ENCODE assay signal across 13 mouse cellular contexts in the genomic region with DNA sequence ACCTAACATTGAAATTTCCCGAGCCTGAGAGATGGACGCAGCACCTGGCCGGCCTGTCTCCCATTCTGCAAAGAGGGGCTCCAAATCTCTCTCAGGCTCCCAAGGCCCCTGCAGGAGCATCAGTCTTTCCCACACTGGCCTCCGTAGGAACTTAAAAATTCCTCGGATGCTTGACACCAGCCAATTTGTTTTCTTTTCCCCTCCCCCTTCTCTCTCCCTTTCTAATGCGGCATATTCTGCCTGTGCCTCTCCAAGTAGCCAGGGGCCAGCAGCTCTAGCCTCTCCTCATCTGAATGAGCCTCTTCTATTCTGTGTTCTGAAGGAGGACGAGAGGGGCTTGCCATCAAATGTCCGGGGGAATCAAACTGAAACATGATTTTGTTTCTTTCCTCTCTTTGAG. TPM values are rescaled to one million over a fixed set of nuclear protein-coding genes. Genes with fewer than 3 reads are reported as not detected.
DNase-seq lines count a peak whose midpoint lies in the region; ATAC-seq lines count a peak whose summit lies in the region.
"Had no signal": no experiment of that assay in that cellular context is flagged by ENCODE, and none has a peak within 500 bp of the region (broad histone marks: within the 10 kb centered on the region; RNA-seq: fewer than 3 reads in every experiment).

No protein-coding gene starts in this region.

- no peak overlapping the region for H3K4me2 ChIP-seq in forebrain, embryonic 15.5 days (replicated peaks)
- no peak overlapping the region for H3K4me2 ChIP-seq in forebrain, embryonic 12.5 days
- H3K4me2 ChIP-seq in kidney, embryonic 15.5 days = no peak overlapping the region
- H3K4me2 ChIP-seq in liver, embryonic 12.5 days = peak overlapping the region; percentile 42; the same call in 1 of the 2 replicates
- H3K4me2 ChIP-seq: hindbrain, embryonic 15.5 days; stomach, embryonic 15.5 days had no signal

- no peak overlapping the region for H3K4me3 ChIP-seq in forebrain, embryonic 15.5 days
- no peak overlapping the region for H3K4me3 ChIP-seq in forebrain, embryonic 12.5 days (replicated peaks)
- no peak overlapping the region for H3K4me3 ChIP-seq in kidney, embryonic 15.5 days (replicated peaks)
- H3K4me3 ChIP-seq in liver, embryonic 12.5 days = no peak overlapping the region
- H3K4me3 ChIP-seq: hindbrain, embryonic 15.5 days; megakaryocyte, embryonic 14.5 days; stomach, embryonic 15.5 days had no signal

- 20% methylated on average over 8 of the region's 8 CpGs for WGBS in forebrain, embryonic 15.5 days
- WGBS in forebrain, embryonic 12.5 days = 15% methylated on average over 8 of the region's 8 CpGs
- WGBS in kidney, embryonic 15.5 days = 16% methylated on average over 8 of the region's 8 CpGs
- 55% methylated on average over 8 of the region's 8 CpGs for WGBS in liver, embryonic 12.5 days (ENCODE audit: insufficient replicate concordance)

- no peak overlapping the region for H3K9ac ChIP-seq in forebrain, embryonic 15.5 days (replicated peaks)
- H3K9ac ChIP-seq in forebrain, embryonic 12.5 days = no peak overlapping the region
- no peak overlapping the region for H3K9ac ChIP-seq in kidney, embryonic 15.5 days
- H3K9ac ChIP-seq in liver, embryonic 12.5 days = no peak overlapping the region
- H3K9ac ChIP-seq: hindbrain, embryonic 15.5 days; stomach, embryonic 15.5 days had no signal

- no peaks in the 10 kb centered on the region for H3K9me3 ChIP-seq in forebrain, embryonic 15.5 days
- no peaks in the 10 kb centered on the region for H3K9me3 ChIP-seq in forebrain, embryonic 12.5 days
- no peaks in the 10 kb centered on the region for H3K9me3 ChIP-seq in kidney, embryonic 15.5 days (replicated peaks)
- no peaks in the 10 kb centered on the region for H3K9me3 ChIP-seq in liver, embryonic 12.5 days (replicated peaks)
- H3K9me3 ChIP-seq: hindbrain, embryonic 15.5 days; megakaryocyte, embryonic 14.5 days; stomach, embryonic 15.5 days had no signal

- intact Hi-C loops in left cerebral cortex, postnatal 10 days (cut with DNase I) = no loop called here

- peak overlapping the region; percentile 11; the same call in 1 of the 2 replicates for H3K27ac ChIP-seq in forebrain, embryonic 15.5 days (replicated peaks)
- H3K27ac ChIP-seq in forebrain, embryonic 12.5 days = no peak overlapping the region
- peak overlapping the region; percentile 78 for H3K27ac ChIP-seq in kidney, embryonic 15.5 days
- H3K27ac ChIP-seq in liver, embryonic 12.5 days = peak overlapping the region; percentile 77
- H3K27ac ChIP-seq: hindbrain, embryonic 15.5 days; stomach, embryonic 15.5 days had no signal

- no peaks in the 10 kb centered on the region for H3K36me3 ChIP-seq in forebrain, embryonic 15.5 days
- H3K36me3 ChIP-seq in forebrain, embryonic 12.5 days (replicated peaks) = no peaks in the 10 kb centered on the region
- no peaks in the 10 kb centered on the region for H3K36me3 ChIP-seq in kidney, embryonic 15.5 days
- no peaks in the 10 kb centered on the region for H3K36me3 ChIP-seq in liver, embryonic 12.5 days
- H3K36me3 ChIP-seq: hindbrain, embryonic 15.5 days; stomach, embryonic 15.5 days had no signal

- no peak for DNase-seq in kidney, postnatal 36 days
- peak; percentile 81 for DNase-seq in embryo, embryonic 10.5 days (ENCODE audit: low spot score)
- no peak for DNase-seq in left cerebral cortex, postnatal 10 days (ENCODE audit: extremely low spot score in 1 of 2, low spot score in 2 of 2)
- DNase-seq: adrenal gland, adult 8-10 months; cerebellum, adult 2 months had no signal

- no peak for ATAC-seq in forebrain, embryonic 15.5 days (replicated peaks)
- no peak for ATAC-seq in forebrain, embryonic 12.5 days (ENCODE audit: low FRiP score)
- no peak for ATAC-seq in kidney, embryonic 15.5 days (replicated peaks; ENCODE audit: low FRiP score)
- no peak for ATAC-seq in liver, embryonic 12.5 days
- no peak for ATAC-seq in activated CD4-positive, CD25-positive, alpha-beta regulatory T cell, adult 4 months

- no peaks in the 10 kb centered on the region for H3K27me3 ChIP-seq in forebrain, embryonic 15.5 days
- no peaks in the 10 kb centered on the region for H3K27me3 ChIP-seq in forebrain, embryonic 12.5 days
- no peaks in the 10 kb centered on the region for H3K27me3 ChIP-seq in kidney, embryonic 15.5 days
- no peaks in the 10 kb centered on the region for H3K27me3 ChIP-seq in liver, embryonic 12.5 days (replicated peaks)
- H3K27me3 ChIP-seq: hindbrain, embryonic 15.5 days; megakaryocyte, embryonic 14.5 days; stomach, embryonic 15.5 days had no signal

- peaks cover 8% of the 10 kb centered on the region for H3K4me1 ChIP-seq in forebrain, embryonic 15.5 days
- peaks cover 19% of the 10 kb centered on the region for H3K4me1 ChIP-seq in forebrain, embryonic 12.5 days
- peaks cover 60% of the 10 kb centered on the region for H3K4me1 ChIP-seq in kidney, embryonic 15.5 days
- peaks cover 83% of the 10 kb centered on the region for H3K4me1 ChIP-seq in liver, embryonic 12.5 days

RNA-seq across cellular contexts. Expression of gene Mgst2, which starts 53.1 kb away (rescaled TPM):
- 0.36 and 0.95 TPM in 2 replicates for polyA plus RNA-seq in forebrain, embryonic 15.5 days (2015; fragmentation: Nextera tagmentation; extraction: Ambion mirVana)
- 0.40 TPM in 1 of 2 replicates, not detected in the other for polyA plus RNA-seq in forebrain, embryonic 12.5 days (2016; fragmentation: Nextera tagmentation; extraction: Ambion mirVana)
- polyA plus RNA-seq in kidney, embryonic 15.5 days (2015; fragmentation: Nextera tagmentation; extraction: Ambion mirVana) = 1.6 and 3.5 TPM in 2 replicates
- polyA plus RNA-seq in liver, embryonic 12.5 days (2016; fragmentation: Nextera tagmentation; extraction: Ambion mirVana) = 14.7 and 16.5 TPM in 2 replicates
- polyA plus RNA-seq in activated CD4-positive, CD25-positive, alpha-beta regulatory T cell, adult 4 months (2017; shearing (Covaris generic)) = 100 to 1,000 TPM in 1 of 2 experiments, 10 to 100 TPM in 1; 82.2 to 161 TPM
- total RNA-seq in left cerebral cortex, postnatal 10 days (2021) = under 1 TPM; 0.67 to 0.81 TPM
